Mouse (Mus musculus) ES-E14 (cell line): Measurements from ENCODE around the gene Bad.

Experiments
- CHD2 ChIP-seq: IDR thresholded peaks from 2 replicates; pipeline ENCODE4 v1.6.1; 2014; ENCODE audit warnings: mild to moderate bottlenecking, low read depth, low read length, inconsistent platforms
- HCFC1 ChIP-seq: IDR thresholded peaks from 2 replicates; pipeline ENCODE4 v1.6.1; 2012; ENCODE audit warnings: low read length, inconsistent platforms, borderline replicate concordance; ENCODE audit not compliant: insufficient read depth

- no peak for TF ChIP-seq CHD2
- TF ChIP-seq HCFC1: no peak; the same call in 1 of the 2 replicates
Observed at GRCm38 (mm10) chr19:6921647-6922567, 19.8 kb upstream of the Bad start, which contains the start of gene Esrra.
